Mouse (Mus musculus): ENCODE measurements around the gene Shroom3.
"Not testable (repeated sequence)": the region's sequence is repeated elsewhere in the genome, so short reads cannot be mapped to it uniquely, and the experiment has no call there.

Gene Shroom3

GRCm38 (mm10) chr5:92900470-92900869, 217.2 kb downstream of the Shroom3 start:
- DNase-seq, result no peak

GRCm38 (mm10) chr5:92901870-92902269, 218.6 kb downstream of the Shroom3 start:
- no peak for DNase-seq

GRCm38 (mm10) chr5:92905146-92905545, 221.9 kb downstream of the Shroom3 start:
- no peak for DNase-seq

- no peak for DNase-seq
Measured at GRCm38 (mm10) chr5:92905594-92906008, 222.4 kb downstream of the Shroom3 start.

DNA sequence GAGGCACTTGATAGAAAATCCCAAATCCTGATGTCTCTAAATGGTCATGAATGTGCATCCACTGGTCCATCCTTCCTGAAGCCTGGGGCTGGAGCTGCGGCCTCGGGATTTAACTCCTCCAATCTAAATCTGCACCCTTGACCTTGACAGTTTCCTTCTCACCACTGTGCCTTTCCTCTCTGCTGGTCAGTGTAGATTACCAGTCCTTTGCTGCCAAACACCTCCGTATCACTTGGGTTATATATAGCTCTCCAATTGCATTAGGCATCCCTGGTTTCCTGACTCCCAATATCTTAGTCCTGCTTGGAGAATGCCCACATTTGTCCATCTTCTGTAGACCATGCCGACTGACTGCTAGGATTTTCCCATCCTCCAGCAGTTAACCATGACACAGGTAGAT, 225.0 kb downstream of the Shroom3 start:
- DNase-seq, result no peak

DNA sequence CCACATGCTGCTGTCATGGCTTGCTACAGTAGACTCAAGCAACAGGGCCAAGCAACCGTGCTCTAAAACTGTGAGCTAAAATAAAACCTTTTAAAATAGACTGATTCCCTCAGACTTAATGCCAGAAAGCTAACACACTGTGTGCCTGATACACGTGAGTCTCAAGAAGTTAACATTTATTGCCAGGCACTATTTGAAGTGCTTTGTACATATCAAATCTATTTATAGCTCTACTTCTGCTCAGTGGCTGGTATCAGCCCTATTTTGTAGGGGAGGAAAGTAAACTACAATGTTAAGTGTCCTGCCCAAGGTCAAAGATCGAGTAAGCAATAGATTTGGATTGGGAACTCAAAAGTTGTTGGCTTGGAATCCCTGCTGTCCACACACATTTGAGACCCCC, 227.6 kb downstream of the Shroom3 start:
- DNase-seq, result no peak

DNA sequence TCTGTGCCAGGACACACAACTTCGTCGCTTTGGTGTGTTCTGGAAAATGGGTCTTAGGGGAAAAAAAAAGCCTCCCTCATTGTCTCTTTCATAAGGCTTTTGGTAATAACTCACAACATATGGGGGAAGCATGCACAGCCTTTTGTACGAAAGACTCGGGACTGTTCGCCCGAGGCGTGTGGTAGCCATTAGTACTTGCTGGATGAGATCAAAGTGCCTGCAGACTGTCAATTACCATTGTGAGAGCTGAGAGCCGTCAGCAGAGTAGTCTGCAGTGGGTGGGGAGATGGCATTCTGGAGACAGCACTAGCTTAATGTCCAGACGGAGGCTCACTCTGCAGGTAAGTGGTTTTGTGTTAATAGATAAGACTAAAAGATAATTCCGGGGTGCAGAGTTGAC, 232.2 kb downstream of the Shroom3 start:
- no peak for DNase-seq

GRCm38 (mm10) chr5:92917755-92918154, 234.5 kb downstream of the Shroom3 start:
- DNase-seq, result no peak

- DNase-seq, result no peak
Measured at GRCm38 (mm10) chr5:92918170-92918569, 234.9 kb downstream of the Shroom3 start.

GRCm38 (mm10) chr5:92918866-92919265, 235.6 kb downstream of the Shroom3 start:
- DNase-seq, result no peak

DNA sequence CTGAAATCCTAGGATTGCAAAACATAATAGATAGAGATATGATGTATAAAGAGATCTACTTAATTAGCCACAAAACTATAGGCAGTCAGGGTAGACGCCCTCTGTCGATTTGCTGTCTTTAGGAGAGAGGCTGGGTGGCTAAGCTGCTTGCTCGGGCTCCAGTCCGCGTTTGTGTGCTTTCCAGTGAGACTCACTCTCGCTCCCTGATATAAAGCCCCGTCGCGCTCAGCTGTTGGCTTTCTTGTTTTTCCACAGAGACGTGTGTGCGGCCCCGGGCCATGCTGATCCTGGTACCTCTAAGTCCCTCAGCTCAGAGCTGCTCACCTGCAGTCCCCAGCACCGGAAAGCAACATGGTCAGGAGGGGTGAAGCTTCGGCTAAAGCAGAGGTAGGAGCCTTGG, 236.2 kb downstream of the Shroom3 start:
- DNase-seq, result no peak

DNA sequence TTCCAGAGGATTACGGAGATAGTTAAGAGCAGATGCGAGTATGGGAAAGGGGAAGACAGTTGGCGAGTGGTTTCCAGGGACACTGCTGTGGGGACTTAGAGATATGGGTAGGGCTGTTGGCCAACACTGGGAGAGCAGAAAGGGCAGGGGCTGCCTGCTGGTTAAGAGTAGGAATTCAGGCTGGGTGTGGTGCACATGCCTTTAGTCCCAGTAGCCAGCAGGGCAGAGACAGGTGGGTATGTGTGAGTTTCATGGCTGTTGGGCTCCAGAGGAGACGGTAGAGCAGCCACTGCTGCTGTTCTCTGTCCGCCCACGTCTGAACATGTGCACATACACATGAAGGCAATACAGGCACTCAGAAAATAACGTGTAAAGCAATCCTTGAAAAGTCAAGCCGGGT, 237.7 kb downstream of the Shroom3 start:
- DNase-seq, result no peak

DNA sequence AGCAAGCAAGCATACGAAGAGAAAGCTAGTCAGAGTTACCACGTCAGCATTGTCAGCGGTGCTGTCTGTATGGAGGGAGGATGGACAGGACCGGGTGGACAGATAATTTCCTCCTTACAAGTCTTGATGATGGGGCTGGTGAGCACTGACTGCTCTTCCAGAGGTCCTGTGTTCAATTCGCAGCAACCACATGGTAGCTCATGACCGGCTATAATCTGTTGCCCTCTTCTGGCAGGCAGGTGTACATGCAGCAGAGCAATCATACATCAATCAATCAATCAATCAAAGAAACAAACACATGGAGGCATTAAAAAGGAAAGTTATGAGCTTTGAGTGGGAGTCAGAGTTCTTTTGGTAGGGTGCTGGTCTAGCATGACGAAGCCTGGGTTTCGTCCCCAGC, 238.5 kb downstream of the Shroom3 start:
- DNase-seq, result no peak

GRCm38 (mm10) chr5:92922981-92923380, 239.7 kb downstream of the Shroom3 start:
- not testable (repeated sequence) for DNase-seq

GRCm38 (mm10) chr5:92924851-92925477, 241.7 kb downstream of the Shroom3 start:
- DNase-seq, result no peak

- DNase-seq, result no peak
Measured at GRCm38 (mm10) chr5:92927667-92928066, 244.4 kb downstream of the Shroom3 start.

DNA sequence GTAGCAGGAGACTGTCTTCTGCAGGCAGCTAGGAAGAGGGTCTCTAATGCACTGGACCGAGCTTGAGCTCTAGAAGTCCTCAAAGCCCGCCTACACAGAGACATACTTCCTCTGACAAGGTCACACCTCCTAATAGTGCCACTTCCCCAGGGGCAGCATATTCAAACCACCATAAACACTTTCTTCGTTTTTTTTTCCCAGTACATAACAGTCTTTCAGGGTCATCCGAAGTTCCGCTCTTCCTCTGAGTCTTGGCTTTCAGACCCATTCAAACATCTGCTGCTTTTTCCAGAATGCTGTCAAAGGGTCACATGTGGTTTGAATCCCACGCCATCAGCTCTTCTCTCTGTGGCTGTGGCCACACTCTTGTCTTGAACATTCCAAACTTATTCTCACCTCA, 247.3 kb downstream of the Shroom3 start:
- DNase-seq, result no peak

DNA sequence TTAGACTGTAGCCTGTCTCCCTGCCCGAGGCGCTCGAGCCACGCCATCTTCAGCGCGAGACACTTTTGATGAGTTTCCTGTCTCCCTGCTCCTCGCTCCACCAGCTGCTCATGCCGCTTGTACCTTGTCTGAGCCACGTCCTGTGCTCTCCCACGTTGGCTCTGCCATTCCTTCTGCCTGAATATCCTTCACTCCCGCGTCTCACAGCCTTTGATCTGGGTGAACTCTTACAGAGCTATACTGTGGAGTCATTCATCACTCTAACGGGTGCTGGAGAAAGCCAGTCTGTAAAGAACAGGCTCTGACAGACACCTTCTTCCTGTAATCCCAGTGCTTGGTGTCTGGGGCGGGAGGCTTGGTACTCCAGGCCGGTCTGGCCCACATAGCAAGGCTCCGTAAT, 248.1 kb downstream of the Shroom3 start:
- DNase-seq, result no peak

DNA sequence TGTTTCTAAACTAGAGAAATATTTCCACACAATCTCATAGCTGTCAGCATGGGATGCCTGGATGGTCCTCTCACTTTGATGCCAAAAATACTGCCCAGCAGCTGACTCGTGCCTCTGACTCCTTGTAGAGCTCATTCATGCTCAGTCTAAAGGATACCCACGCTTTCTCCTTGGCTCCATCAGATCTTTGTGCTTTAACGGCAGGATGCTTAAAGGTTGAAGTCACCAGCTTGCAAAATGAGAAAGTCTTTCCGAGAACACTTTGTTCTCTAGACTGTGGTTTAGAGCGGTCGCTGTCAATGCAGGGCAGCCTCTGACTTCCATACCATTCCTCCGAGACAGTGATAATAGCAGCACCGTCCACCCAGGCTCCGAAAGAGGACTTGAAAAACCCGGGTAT, 249.8 kb downstream of the Shroom3 start:
- DNase-seq, result no peak

DNA sequence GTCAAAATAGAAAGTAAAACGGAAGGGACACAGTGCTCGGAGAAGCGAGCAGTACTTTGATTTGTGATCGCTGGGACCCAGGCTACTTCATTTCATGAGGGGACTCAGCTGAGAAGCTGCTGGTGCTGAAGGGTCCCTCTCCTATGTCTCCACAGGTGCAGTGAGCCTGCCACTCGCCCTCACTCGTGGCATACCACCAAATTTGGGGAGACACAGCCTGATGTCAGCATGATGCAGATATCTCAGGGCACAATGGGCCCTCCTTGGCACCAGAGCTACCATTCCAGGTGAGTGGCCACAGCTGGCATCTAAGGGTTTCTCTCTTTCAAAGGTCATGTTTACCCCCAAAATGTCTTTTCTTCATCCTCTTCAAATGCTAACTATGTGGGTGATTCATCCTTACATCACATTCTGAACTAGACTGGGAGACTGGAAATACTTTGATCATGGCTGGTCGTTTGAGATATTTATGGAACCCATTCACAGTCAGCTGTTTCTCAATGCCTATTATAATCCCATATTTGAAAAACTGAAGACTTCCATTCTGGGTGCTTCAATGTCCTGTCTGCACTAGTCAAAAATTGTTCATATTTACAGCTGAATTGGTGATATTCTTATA, 250.5 kb downstream of the Shroom3 start:
- DNase-seq, result no peak

- DNase-seq, result no peak
Measured at GRCm38 (mm10) chr5:92934269-92934939, 251.2 kb downstream of the Shroom3 start.

DNA sequence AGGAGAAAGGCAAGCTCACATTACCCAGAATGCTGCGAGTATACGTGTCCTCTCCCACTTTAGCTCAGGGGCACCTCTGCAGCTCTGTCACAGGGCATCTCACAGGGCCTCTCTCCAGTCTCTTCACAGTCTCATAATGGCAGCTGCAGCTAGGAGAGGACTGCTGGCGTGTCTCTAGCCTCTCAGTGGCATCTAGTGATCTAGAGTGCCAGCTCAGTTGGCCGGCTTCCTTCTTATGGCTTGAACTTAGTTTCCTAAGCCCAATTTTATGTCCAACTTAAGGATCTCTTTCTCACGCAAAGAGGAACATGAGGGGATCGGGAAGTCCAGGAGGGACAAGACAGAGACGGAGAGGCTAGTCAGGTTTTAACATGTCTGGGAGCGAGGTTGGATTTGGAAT, 252.6 kb downstream of the Shroom3 start:
- no peak for DNase-seq

DNA sequence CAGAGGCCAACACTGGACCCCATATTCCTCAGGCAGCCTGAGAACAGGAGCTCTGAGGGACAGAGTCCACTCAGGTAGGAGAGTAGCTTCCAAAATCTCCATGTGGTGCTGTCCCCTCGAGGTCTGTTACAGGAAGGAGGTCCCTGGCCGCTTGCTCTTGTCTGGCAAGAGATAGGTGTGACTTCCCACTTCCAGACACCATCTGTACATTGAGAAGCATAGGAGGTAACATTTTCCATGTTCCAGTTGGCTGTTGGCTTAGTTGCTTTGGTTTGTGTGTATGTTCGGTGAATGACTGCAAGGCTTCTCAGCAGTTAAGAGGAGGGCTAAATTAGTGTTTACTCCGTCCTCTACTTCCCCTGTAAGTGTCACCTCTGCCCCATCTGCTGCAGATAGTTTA, 254.5 kb downstream of the Shroom3 start:
- DNase-seq, result no peak

GRCm38 (mm10) chr5:92939246-92939995, 256.2 kb downstream of the Shroom3 start:
- DNase-seq, result no peak

Data from cerebellum, adult 8-10 months (tissue).